Mouse (Mus musculus) small intestine, adult 2 months (tissue): Measurements from ENCODE around the gene Syce1.

Experiments used
- CTCF ChIP-seq: fragments of 200-500 bp; IDR thresholded peaks from 2 replicates; pipeline ENCODE4 v1.5.1; 2012; ENCODE audit warnings: low read depth, mild to moderate bottlenecking, control low read depth, inconsistent platforms, low read length, moderate library complexity, mixed read lengths; ENCODE audit not compliant: insufficient replicate concordance, insufficient read length; ENCODE audit errors: extremely low read depth
- POLR2A ChIP-seq: fragments of 200-500 bp; IDR thresholded peaks from 2 replicates; pipeline ENCODE4 v1.6.1; 2012; ENCODE audit warnings: low read depth, mild to moderate bottlenecking, control low read depth, inconsistent platforms, low read length, moderate library complexity

- TF ChIP-seq POLR2A: no peak
- no peak for TF ChIP-seq CTCF
These were observed 5.9 kb upstream of the Syce1 start for GRCm38 (mm10) chr7:140793541-140793940.
